Mouse (Mus musculus) neutrophil, adult 5-6 weeks (primary cell): ENCODE measurements around the gene Mgat4a. TPM values are rescaled to one million over a fixed set of nuclear protein-coding genes. Genes with fewer than 3 reads are reported as not detected.
"Not testable (repeated sequence)": the region's sequence is repeated elsewhere in the genome, so short reads cannot be mapped to it uniquely, and the experiment has no call there.

ENCODE experiments used
- ATAC-seq: fragments of 151-379, 151-347 bp; 2 replicates; pipeline ENCODE4 v1.8.0; 2017; ENCODE audit warnings: mild to moderate bottlenecking, moderate TSS enrichment; ENCODE audit not compliant: insufficient number of reproducible peaks, poor library complexity, low FRiP score, severe bottlenecking; ENCODE audit errors: extremely low read depth
- total RNA-seq: library from RNA; stranded (forward); fragments of 200-1000 nt; gene quantifications from 2 replicates; pipeline ENCODE4 v1.2.3, GENCODE M21; 2017

Gene Mgat4a
- total RNA-seq, 1 experiment from 2014 or later: 47.6 TPM

DNA sequence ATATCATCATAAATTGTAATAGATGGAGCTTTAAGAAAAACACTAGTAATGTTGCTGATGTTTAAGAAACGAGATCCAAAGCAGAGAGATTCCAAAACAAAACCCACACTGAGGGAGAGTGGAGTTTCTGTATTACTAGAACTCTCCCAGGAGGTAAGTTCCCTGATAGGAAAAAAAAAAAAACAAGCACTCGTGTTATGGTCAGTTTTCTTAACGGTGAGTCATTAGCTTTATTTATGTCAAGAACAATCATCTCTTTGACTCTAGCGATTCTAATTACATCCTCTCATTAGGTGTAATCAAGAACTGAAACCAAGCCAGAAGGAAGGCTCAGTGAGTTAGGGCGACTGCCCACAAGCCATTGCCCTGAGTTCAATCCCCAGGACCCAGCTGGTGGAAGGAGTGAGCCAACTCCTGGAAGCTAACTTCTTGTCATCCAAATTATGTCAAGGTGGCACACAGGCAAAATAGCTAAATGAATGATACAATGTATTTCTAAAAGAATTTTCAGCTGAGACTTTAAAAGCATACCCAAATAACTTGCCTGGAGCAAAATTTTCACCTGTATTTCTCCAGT, 6.2 kb downstream of the Mgat4a start:
- ATAC-seq: no peak

DNA sequence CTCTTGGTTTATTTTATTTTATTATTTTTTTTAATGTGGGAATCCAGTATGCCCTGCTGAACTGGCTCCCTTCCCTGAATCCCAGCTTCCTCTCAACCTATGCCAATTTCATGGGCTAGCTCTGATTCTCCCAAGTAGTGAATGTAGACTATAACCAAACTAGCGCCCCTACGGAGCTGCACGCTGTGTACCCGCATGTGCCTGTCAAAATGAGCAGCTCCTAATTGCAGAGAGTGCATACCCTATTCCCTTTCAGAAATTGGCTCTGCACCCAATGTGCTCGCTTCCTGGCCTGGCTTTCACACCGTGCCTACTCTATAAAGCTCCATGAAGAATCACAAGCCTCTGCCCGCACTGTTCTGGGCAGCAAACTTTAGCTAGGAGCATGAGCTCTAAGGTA, 7.6 kb downstream of the Mgat4a start:
- no peak for ATAC-seq

DNA sequence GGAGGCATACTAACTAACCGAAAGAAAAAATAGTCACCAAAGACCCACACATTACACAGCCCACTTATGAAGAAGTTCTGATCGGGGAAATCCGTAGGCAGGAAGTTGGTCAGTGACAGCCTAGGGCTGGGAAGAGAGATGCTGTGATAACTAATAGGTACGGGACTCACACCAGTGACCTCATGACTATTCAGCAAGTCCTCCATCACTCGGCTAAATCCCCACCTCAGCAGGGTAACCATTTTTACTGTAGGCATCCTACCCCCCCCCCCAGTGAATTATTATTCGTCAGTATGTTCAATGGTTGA, 8.3 kb downstream of the Mgat4a start:
- ATAC-seq: no peak

DNA sequence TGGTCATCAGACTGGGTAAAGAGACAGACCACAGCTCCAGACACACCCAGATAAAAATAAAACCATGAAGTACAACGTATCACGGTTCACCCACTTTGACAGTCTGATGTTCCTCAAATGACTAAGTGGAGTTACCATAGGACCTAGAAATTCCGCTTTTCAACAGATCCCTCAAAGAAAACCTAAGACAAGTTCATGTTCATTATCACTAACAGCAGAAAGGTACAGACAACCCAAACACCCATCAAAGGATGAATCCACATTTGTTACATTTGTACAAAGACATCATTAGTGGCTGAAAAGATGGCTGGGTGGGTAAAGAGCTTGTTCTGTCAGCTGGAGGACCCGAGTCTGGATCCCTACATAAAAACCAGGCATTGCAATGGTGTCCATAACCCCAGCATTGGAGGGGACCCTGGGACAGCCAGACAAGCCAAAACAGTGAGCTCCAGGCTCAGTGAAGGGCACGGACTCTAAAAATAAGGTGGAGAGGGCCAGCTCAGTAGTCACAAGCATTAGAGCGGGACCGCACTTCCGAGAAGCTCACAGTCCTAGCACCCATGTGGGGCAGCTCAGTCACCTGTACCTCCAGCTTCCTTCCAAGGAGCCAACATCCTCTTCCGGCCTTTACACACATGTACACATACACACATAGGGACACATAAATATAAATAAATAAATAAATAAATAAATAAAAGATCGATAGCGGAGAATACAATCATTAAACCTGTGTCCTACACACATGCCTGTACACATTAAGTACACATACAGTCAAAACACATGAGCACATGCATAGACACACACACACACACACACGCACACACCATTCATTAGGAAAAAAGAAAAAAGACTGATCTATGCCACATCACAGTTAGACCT, 8.9 kb downstream of the Mgat4a start:
- no peak for ATAC-seq

DNA sequence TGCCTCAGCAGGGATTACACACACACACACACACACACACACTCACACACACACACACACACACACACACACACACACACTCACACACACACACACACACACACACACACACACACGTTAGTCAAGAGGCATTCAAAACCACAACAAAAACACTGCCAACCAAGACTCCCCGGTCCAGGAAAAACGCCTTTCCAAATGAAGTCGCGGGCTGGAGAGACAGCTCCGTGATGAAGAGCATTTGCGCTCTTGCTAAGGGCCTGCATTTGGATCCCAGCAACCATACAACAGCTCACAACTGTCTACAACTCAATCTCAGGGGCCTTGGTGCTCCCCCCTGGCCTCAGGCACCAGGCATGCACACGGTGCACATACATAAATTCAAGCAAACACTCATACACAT, 10.8 kb downstream of the Mgat4a start:
- ATAC-seq: no peak

DNA sequence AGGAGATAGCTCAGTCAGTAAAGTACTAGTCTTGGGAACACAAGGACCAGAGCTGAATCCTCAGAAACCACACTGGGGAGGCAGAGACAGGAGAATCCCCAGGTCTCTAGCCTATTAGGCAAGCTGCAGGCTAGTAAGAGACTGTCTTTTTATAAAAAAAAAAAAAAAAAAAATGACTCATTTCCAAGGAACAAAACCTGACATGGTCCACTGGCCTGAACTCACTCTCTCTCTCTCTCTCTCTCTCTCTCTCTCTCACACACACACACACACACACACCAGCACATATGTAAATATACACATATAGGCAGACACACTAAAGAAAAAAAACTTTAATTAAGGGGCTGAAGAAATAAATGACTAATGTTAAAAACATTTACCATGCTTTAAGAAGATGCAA, 14.6 kb downstream of the Mgat4a start:
- ATAC-seq: no peak

DNA sequence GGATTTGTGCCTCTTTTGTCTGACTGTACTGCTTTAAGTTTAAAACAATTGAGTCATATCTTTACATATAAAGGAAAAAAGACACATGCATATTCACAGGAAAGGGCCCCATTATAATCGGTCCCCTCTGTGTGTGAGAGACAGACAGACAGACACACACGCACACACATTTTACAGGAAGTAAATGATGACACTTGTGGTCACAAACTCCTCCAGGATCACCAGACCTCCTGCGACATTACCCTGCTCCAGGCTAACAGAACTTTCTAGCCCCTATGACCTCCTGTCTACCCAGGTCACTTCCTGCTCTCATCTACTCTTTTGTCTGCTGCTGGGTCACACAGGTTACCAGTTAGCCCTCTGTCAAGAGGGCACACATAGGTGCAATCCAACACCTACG, 16.1 kb downstream of the Mgat4a start:
- ATAC-seq: no peak

DNA sequence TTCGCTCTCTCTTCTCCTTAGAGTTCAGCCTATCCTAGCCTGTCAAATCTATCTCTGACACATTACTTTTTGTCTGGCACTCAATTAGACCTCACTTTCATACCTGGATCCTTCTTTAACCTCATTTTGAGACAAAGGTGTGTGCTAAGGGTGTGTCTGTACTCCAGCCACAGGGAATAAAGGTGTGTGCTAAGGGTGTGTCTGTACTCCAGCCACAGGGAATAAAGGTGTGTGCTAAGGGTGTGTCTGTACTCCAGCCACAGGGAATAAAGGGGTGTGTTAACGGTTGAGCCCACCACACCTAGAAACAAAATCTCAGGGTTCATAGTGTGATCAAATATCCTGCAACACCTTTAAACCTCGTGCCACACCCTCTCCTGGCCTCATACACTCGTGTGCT, 16.7 kb downstream of the Mgat4a start:
- not testable (repeated sequence) for ATAC-seq

DNA sequence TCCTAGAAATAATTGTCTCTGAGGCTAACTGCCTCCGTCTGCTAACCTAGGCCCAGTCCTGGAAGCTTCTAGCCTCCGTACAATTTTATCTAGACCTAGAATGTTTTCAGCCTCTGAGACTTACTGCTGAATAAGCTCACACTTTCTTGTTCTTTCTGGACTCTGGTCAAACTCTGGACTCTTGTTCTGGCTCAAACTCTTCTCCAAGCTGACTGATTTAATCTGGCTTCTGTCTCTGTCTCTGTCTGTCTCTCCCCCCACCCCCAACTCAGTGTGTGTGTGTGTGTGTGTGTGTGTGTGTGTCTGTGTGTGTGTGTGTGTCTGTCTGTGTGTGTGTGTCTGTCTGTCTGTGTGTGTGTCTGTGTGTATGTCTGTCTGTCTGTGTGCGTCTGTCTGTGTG, 17.3 kb downstream of the Mgat4a start:
- not testable (repeated sequence) for ATAC-seq

DNA sequence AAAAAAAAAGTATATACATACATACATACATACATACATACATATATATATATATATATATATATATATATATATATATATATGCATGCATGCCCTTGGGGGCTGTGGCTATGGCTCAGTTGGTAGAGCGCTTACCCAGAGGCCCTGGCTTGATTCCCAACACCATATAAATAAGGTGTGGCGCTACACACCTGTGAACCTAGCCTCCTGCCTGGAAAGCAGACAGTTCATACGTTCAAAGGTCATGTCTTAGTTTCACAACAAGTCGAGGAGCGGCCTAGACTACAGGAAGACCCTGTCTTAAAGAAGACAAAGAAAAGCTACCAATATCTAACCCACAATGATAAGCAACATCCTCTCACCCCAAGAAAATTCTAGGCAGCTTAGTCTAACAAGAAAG, 18.7 kb downstream of the Mgat4a start:
- ATAC-seq: no peak

DNA sequence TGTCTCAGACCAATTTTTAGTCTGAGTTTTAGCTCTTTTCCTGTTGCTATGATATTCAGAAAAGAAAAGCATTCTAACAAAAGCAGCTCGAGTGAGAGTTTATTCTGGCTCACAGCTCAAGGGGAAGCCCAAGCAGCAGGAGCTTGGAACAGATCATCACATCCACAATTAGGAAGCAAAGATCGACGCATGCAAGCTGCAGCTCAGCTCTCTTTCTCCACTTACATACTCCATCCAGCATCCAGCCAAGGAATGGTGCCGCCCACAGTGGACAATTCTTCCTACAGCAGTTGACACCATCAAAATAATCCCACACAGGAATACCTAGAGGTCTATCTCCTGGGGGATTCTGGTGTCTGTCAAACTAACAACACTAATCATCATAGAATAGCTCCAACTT, 22.0 kb downstream of the Mgat4a start:
- no peak for ATAC-seq

DNA sequence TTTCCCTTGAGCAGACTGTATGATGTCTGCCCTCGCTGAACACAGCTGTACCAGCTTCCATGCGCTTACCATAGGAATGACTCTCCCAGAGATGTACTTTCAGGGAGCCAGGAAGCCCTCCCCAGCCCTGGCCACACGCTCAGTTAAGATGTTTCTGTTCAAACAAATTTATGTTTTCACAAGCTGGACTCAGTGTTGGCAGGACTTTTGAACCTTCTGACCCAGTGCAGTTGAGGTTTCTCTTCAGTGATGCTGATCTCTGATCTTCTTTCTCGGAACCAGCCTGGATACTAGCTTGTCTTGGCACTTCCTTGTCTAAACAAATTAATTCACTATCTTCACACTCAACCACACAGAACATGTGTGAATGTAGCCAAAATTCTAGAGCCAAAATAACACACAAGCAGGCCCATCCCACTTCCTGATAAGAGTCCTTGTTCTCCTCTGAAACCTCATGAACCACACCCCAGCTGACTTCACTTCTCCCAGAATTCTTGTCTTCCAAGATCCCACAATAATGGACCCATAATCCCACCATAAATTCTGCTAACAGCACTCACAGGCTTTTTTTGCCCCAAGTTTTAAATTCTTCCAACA, 22.6 kb downstream of the Mgat4a start:
- no peak for ATAC-seq

DNA sequence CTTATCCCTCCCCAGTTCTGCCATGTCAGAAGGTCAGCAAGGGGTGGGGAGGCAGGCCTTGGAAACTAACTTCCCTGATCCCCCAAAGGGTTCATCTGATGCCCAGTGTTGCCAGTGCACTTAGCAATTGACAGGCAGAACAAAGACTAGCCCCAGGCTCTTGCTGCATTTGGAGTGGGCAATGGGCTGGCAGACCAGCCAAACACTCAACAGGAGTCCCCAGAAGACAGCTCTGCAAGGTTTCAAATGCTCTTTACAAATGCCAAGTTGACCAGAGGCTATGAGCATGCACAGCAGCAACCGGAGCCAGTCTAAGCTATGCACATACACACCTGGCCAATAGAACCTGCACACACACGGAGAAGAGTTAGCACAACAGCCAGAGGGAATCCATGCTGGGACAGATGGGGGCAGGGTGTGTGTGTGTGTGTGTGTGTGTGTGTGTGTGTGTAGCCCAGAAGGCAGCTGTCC, 27.8 kb downstream of the Mgat4a start:
- no peak for ATAC-seq

DNA sequence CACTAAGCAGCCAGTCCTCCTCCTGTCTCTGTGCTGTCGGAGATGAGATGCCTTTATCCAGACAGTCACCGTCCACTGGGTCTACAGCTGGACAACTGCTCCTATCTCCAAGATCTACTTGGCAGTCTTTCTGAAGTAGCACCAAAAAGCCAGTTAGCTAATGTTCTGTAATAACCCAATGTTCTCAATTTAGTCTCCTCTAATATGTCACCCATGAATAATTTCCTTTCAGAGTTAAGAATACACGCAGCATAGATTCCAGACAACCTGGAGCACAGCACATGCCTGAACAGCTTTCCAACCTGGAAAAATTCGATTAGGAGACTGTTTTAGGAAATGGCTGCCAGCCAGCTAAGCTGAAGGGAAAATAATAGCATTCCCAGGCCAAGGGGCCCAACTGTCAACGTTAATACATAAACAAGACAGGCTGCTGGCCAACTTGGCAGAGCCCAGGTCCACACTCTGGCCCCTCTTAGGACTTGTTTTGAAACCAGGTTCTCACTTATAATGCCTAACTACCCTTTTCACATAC, 28.6 kb downstream of the Mgat4a start:
- no peak for ATAC-seq

DNA sequence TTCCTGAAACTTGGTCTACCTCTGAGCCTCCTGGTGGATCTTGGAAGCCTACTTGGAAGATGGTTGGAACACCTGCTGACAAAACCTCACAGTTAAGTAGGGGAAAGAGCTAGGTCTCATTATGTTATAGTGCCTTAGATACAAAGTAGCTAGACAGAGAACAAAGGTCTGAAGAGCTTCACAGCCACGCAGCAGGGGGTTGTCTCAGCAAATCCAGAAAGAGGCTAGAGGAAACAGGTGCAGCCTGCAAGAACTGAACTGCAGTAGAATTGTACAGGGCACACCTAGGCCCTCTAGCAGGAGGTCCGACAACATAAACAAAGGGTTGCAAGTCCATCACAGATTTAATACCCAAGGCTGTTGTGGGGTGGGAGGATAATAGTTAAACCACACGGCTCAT, 30.6 kb downstream of the Mgat4a start:
- ATAC-seq: no peak

DNA sequence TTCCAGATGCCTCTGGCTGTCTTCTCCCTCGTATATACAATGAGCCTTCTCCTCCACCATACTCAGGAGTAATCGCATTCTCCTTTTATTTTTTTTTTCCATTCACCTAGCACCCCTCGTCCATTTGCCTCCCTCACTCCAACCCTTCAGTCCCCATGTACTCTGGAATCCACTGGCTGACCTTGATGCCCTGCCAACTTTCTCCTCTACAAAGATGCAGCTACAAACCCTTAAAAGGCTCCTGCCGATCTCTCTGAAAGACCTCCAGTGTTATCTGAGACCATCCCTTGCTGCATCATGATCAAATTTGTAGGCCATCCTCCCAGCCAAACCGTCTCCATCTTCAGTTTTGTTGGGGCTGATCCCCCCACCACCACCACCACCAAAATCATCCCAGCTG, 31.4 kb downstream of the Mgat4a start:
- ATAC-seq: no peak

DNA sequence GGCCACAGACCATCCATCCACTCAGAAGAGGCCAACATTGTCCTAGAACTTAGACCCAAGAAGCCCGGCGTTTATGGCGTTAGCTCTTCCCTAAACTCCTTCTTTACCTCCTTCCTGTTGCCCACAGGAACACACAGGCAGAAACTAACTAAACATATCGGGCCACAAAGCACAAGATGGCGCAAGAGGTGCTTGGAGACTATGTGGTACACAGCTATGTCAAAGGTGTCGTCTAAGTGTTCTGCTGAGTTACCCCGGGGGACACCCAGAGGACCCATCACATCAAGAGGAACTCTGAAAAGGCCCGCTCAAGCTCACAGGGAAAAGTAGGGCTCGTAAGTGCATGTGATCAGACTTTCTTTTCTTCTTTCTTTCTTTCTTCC, 35.5 kb downstream of the Mgat4a start:
- ATAC-seq: no peak

DNA sequence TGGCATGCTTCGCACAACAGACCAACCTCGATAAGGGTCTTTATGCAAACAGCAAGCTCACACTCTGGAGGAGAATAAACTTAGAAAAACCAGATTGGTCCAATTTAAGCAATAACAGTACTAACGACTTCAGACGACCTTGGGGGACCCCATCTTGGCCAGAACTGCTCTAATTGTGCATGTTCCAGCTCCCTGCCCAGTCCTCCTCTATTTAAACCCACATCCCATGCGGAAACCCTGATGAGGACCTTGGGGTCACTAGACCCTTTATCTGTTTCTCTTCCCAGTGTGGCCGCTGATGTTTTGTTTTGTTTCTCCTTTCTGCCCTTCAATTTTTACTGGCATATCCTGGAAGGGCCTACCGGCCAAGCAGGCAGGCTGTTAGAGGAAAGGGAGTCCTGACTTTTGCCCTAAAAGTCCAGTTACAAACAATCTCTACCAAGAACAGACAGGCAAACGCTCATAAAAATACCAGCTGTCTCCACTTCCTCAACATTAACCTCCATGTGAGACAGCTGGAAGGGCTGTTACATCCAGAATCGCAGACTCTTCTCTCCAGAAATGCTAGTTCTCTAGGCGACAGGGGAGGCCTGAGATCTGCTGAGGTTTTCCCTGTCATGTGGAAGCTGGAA, 36.0 kb downstream of the Mgat4a start:
- ATAC-seq: no peak

DNA sequence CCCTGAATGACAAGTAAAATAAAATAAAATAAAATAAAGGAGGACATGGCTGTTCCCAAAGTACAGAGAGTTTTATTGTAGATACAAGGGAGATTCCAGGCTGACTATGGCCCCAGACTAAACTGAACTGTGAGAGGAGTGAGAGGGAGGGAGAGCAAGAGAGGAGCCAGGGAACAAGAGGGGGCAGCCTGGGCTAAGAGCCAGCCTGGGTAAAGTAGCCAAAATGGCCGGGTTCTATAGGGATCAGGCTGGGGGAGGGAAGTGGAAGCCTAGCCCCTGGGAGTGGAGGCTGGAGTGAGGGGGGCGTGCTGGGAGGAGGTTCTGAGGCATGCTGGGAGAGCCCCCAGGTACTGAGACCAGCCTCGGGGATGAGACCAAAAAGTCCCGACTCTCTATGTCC, 37.2 kb downstream of the Mgat4a start:
- ATAC-seq: no peak

DNA sequence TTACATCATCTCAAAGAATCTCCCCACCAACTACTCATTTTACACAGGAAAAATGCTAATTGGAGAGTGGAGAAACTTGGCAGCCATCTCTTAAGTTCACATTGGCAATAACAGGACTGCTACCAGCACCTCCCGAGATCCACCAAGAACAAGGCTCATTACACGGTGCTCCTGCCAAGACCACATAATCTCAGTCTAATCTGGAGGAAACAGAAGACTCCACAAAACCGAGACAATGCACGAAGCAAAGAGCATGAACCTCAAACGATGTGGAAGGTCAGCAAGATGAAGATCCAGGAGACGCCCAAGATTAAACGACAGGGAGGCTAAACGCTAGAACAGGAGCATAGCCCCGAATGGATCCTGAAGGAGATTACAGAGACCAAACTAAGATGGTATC, 38.5 kb downstream of the Mgat4a start:
- ATAC-seq: no peak
